Mouse (Mus musculus) cerebellum, postnatal 14 days (tissue): Measurements from ENCODE around the gene Tmem94.

Experiments
- DNase-seq, 2 experiments: peaks; one replicate each; pipeline ENCODE4 v3.0.0; 2021; ENCODE audit warnings: mixed read lengths in 2 of 2

Gene Tmem94

GRCm38 (mm10) chr11:115808696-115809310 lies 43.6 kb downstream of the Tmem94 start:
- DNase-seq: no peak

GRCm38 (mm10) chr11:115809311-115809781 lies 44.1 kb downstream of the Tmem94 start:
- DNase-seq: no peak

GRCm38 (mm10) chr11:115810377-115810776 lies 45.1 kb downstream of the Tmem94 start:
- DNase-seq: no peak

GRCm38 (mm10) chr11:115811381-115812093 lies 46.3 kb downstream of the Tmem94 start:
- no peak for DNase-seq

- no peak for DNase-seq
These were observed 46.9 kb downstream of the Tmem94 start for GRCm38 (mm10) chr11:115812095-115812494.

GRCm38 (mm10) chr11:115812533-115813420 lies 47.5 kb downstream of the Tmem94 start:
- DNase-seq: peak in 1 of 2 experiments; percentile 44

GRCm38 (mm10) chr11:115813507-115814296 lies 48.5 kb downstream of the Tmem94 start, which contains the start of gene Caskin2:
Gene Caskin2 (minus strand): TSS chr11:115813639.
- DNase-seq: peak; percentile 96

GRCm38 (mm10) chr11:115814605-115815450 lies 49.6 kb downstream of the Tmem94 start, which contains the start of gene Tsen54:
Gene Tsen54 (plus strand): TSS chr11:115814724.
- DNase-seq: peak; percentile 93 to 96

GRCm38 (mm10) chr11:115817331-115817730 lies 52.1 kb downstream of the Tmem94 start:
- DNase-seq: no peak

- DNase-seq: no peak
These were observed 54.8 kb downstream of the Tmem94 start for GRCm38 (mm10) chr11:115819915-115820623.

- no peak for DNase-seq
These were observed 55.8 kb downstream of the Tmem94 start for GRCm38 (mm10) chr11:115821001-115821400.

GRCm38 (mm10) chr11:115823774-115824740 lies 58.8 kb downstream of the Tmem94 start, which contains the start of gene Llgl2:
Gene Llgl2 (plus strand): TSS chr11:115824049.
- peak; percentile 76 to 77 for DNase-seq

- DNase-seq: no peak
These were observed 59.6 kb downstream of the Tmem94 start for GRCm38 (mm10) chr11:115824813-115825212.

- DNase-seq: no peak
These were observed 61.3 kb downstream of the Tmem94 start for GRCm38 (mm10) chr11:115826487-115826886.

GRCm38 (mm10) chr11:115827624-115828023 lies 62.4 kb downstream of the Tmem94 start:
- DNase-seq: no peak

GRCm38 (mm10) chr11:115829036-115829435 lies 63.8 kb downstream of the Tmem94 start:
- DNase-seq: no peak

- no peak for DNase-seq
These were observed 65.5 kb downstream of the Tmem94 start for GRCm38 (mm10) chr11:115830550-115831325.

GRCm38 (mm10) chr11:115831518-115831917 lies 66.3 kb downstream of the Tmem94 start:
- no peak for DNase-seq
